Mouse (Mus musculus): ENCODE data around the gene Adamtsl4. TPM values are rescaled to one million over a fixed set of nuclear protein-coding genes. Genes with fewer than 3 reads are reported as not detected.

Adamtsl4 gene
- polyA plus RNA-seq, 1 experiment from 2014 or later = 0.80 TPM

GRCm38 (mm10) chr3:95632648-95633588, 54.8 kb downstream of the Adamtsl4 start:
- Histone ChIP-seq H3K27ac (replicated peaks; ENCODE audit: low read depth, low read length) (no peak overlapping the region), H3K9ac (replicated peaks; ENCODE audit: low read length) (no peak overlapping the region), H3K4me2 (ENCODE audit: low read length) (no peak overlapping the region), H3K36me3 (ENCODE audit: control insufficient read depth, insufficient read depth, low read length) (peaks cover 97% of the 10 kb centered on the region), H3K9me3 (ENCODE audit: control insufficient read depth, low read length) (no peaks in the 10 kb centered on the region), H3K27me3 (ENCODE audit: control insufficient read depth, insufficient read depth, low read length) (no peaks in the 10 kb centered on the region), H3K4me3 (replicated peaks; ENCODE audit: low read depth, low read length) (no peak overlapping the region), H3K4me1 (ENCODE audit: control insufficient read depth, insufficient read depth, low read length) (no peaks in the 10 kb centered on the region)
- WGBS = 81% methylated on average over 12 of the region's 12 CpGs
- ATAC-seq (ENCODE audit: low FRiP score, low TSS enrichment) (no peak), DNase-seq (peak; percentile 50)

- Histone ChIP-seq H3K27me3 (ENCODE audit: control insufficient read depth, insufficient read depth, low read length) (no peaks in the 10 kb centered on the region), H3K9me3 (ENCODE audit: control insufficient read depth, low read length) (no peaks in the 10 kb centered on the region), H3K9ac (replicated peaks; ENCODE audit: low read length) (no peak overlapping the region), H3K4me1 (ENCODE audit: control insufficient read depth, insufficient read depth, low read length) (peaks cover 2% of the 10 kb centered on the region), H3K4me3 (replicated peaks; ENCODE audit: low read depth, low read length) (no peak overlapping the region), H3K4me2 (ENCODE audit: low read length) (no peak overlapping the region), H3K27ac (replicated peaks; ENCODE audit: low read depth, low read length) (no peak overlapping the region), H3K36me3 (ENCODE audit: control insufficient read depth, insufficient read depth, low read length) (peaks cover 99% of the 10 kb centered on the region)
- ATAC-seq (ENCODE audit: low FRiP score, low TSS enrichment) = no peak
- no peak for DNase-seq
- WGBS = 84% methylated on average over 6 of the region's 6 CpGs
Measured at GRCm38 (mm10) chr3:95631304-95631703, 56.4 kb downstream of the Adamtsl4 start.

- Histone ChIP-seq H3K9ac (replicated peaks; ENCODE audit: low read length) (no peak overlapping the region), H3K4me1 (ENCODE audit: control insufficient read depth, insufficient read depth, low read length) (peaks cover 6% of the 10 kb centered on the region), H3K4me3 (replicated peaks; ENCODE audit: low read depth, low read length) (no peak overlapping the region), H3K4me2 (ENCODE audit: low read length) (no peak overlapping the region), H3K9me3 (ENCODE audit: control insufficient read depth, low read length) (no peaks in the 10 kb centered on the region), H3K36me3 (ENCODE audit: control insufficient read depth, insufficient read depth, low read length) (peaks cover 94% of the 10 kb centered on the region), H3K27ac (replicated peaks; ENCODE audit: low read depth, low read length) (no peak overlapping the region), H3K27me3 (ENCODE audit: control insufficient read depth, insufficient read depth, low read length) (no peaks in the 10 kb centered on the region)
- WGBS = 92% methylated on average over 3 of the region's 3 CpGs
- DNase-seq (no peak), ATAC-seq (ENCODE audit: low FRiP score, low TSS enrichment) (no peak)
Measured at GRCm38 (mm10) chr3:95630856-95631255, 56.9 kb downstream of the Adamtsl4 start.

GRCm38 (mm10) chr3:95629755-95630154, 58.0 kb downstream of the Adamtsl4 start:
- H3K4me1 ChIP-seq (ENCODE audit: control insufficient read depth, insufficient read depth, low read length) = peaks cover 9% of the 10 kb centered on the region
- H3K36me3 ChIP-seq (ENCODE audit: control insufficient read depth, insufficient read depth, low read length) = peaks cover 83% of the 10 kb centered on the region
- WGBS = 80% methylated on average over 4 of the region's 4 CpGs
- no peak overlapping the region for H3K4me3 ChIP-seq (replicated peaks; ENCODE audit: low read depth, low read length)
- no peaks in the 10 kb centered on the region for H3K27me3 ChIP-seq (ENCODE audit: control insufficient read depth, insufficient read depth, low read length)
- no peaks in the 10 kb centered on the region for H3K9me3 ChIP-seq (ENCODE audit: control insufficient read depth, low read length)
- H3K27ac ChIP-seq (replicated peaks; ENCODE audit: low read depth, low read length) = no peak overlapping the region
- H3K9ac ChIP-seq (replicated peaks; ENCODE audit: low read length) = no peak overlapping the region
- no peak for DNase-seq
- H3K4me2 ChIP-seq (ENCODE audit: low read length) = no peak overlapping the region
- ATAC-seq (ENCODE audit: low FRiP score, low TSS enrichment) = no peak

- Histone ChIP-seq H3K4me3 (replicated peaks; ENCODE audit: low read depth, low read length) (no peak overlapping the region), H3K9me3 (ENCODE audit: control insufficient read depth, low read length) (no peaks in the 10 kb centered on the region), H3K4me2 (ENCODE audit: low read length) (no peak overlapping the region), H3K36me3 (ENCODE audit: control insufficient read depth, insufficient read depth, low read length) (peaks cover 65% of the 10 kb centered on the region), H3K9ac (replicated peaks; ENCODE audit: low read length) (no peak overlapping the region), H3K27me3 (ENCODE audit: control insufficient read depth, insufficient read depth, low read length) (no peaks in the 10 kb centered on the region), H3K27ac (replicated peaks; ENCODE audit: low read depth, low read length) (no peak overlapping the region), H3K4me1 (ENCODE audit: control insufficient read depth, insufficient read depth, low read length) (peaks cover 9% of the 10 kb centered on the region)
- 90% methylated on average over 5 of the region's 5 CpGs for WGBS
- DNase-seq (no peak), ATAC-seq (ENCODE audit: low FRiP score, low TSS enrichment) (no peak)
Measured at GRCm38 (mm10) chr3:95627763-95628162, 60.0 kb downstream of the Adamtsl4 start.

Small RNAs within 50 kb of the gene (microRNA-seq; reads per million reads assigned to microRNA genes)
- gene Mir7014 = 0.44 reads per million

Other genes with a start within 250 kb of the Adamtsl4 start
- gene Ctsk, start 188.7 kb downstream of the Adamtsl4 start, polyA plus RNA-seq (2014; fragmentation: Nextera tagmentation; extraction: Ambion mirVana) = 2.2 and 7.6 TPM in 2 replicates
- 8.1 and 17.1 TPM in 2 replicates for gene Ctss, start 161.1 kb downstream of the Adamtsl4 start, polyA plus RNA-seq (2014; fragmentation: Nextera tagmentation; extraction: Ambion mirVana)
- not detected in 2 replicates for gene Hormad1, start 128.2 kb downstream of the Adamtsl4 start, polyA plus RNA-seq (2014; fragmentation: Nextera tagmentation; extraction: Ambion mirVana)
- gene Golph3l, start 99.0 kb downstream of the Adamtsl4 start, polyA plus RNA-seq (2014; fragmentation: Nextera tagmentation; extraction: Ambion mirVana) = 34.0 and 36.9 TPM in 2 replicates
- 97.0 and 103 TPM in 2 replicates for gene Ensa, start 62.9 kb downstream of the Adamtsl4 start, polyA plus RNA-seq (2014; fragmentation: Nextera tagmentation; extraction: Ambion mirVana)
- 44.1 and 65.7 TPM in 2 replicates for gene Mcl1, start 29.1 kb downstream of the Adamtsl4 start, polyA plus RNA-seq (2014; fragmentation: Nextera tagmentation; extraction: Ambion mirVana)
- gene Ecm1, start 51.7 kb upstream of the Adamtsl4 start, polyA plus RNA-seq (2014; fragmentation: Nextera tagmentation; extraction: Ambion mirVana) = 6.1 and 10.9 TPM in 2 replicates
- 41.6 and 52.3 TPM in 2 replicates for gene Tars2, start 72.3 kb upstream of the Adamtsl4 start, polyA plus RNA-seq (2014; fragmentation: Nextera tagmentation; extraction: Ambion mirVana)
- 21.7 and 22.3 TPM in 2 replicates for gene Rprd2, start 130.9 kb upstream of the Adamtsl4 start, polyA plus RNA-seq (2014; fragmentation: Nextera tagmentation; extraction: Ambion mirVana)
- 34.0 and 44.1 TPM in 2 replicates for gene Prpf3, start 168.0 kb upstream of the Adamtsl4 start, polyA plus RNA-seq (2014; fragmentation: Nextera tagmentation; extraction: Ambion mirVana)
- 271 and 314 TPM in 2 replicates for gene Mrps21, start 183.6 kb upstream of the Adamtsl4 start, polyA plus RNA-seq (2014; fragmentation: Nextera tagmentation; extraction: Ambion mirVana)
- gene Ciart, start 194.3 kb upstream of the Adamtsl4 start, polyA plus RNA-seq (2014; fragmentation: Nextera tagmentation; extraction: Ambion mirVana) = 3.1 and 3.9 TPM in 2 replicates
- 11.1 and 14.9 TPM in 2 replicates for gene BC028528, start 204.1 kb upstream of the Adamtsl4 start, polyA plus RNA-seq (2014; fragmentation: Nextera tagmentation; extraction: Ambion mirVana)
- gene Aph1a, start 206.1 kb upstream of the Adamtsl4 start, polyA plus RNA-seq (2014; fragmentation: Nextera tagmentation; extraction: Ambion mirVana) = 34.7 and 68.9 TPM in 2 replicates
- 2.1 and 8.6 TPM in 2 replicates for gene Car14, start 216.8 kb upstream of the Adamtsl4 start, polyA plus RNA-seq (2014; fragmentation: Nextera tagmentation; extraction: Ambion mirVana)
- 45.4 and 50.1 TPM in 2 replicates for gene Anp32e, start 241.3 kb upstream of the Adamtsl4 start, polyA plus RNA-seq (2014; fragmentation: Nextera tagmentation; extraction: Ambion mirVana)

Measured in midbrain, embryonic 14.5 days (tissue).